Mouse (Mus musculus) embryonic facial prominence, embryonic 14.5 days (tissue): ENCODE data around the gene Sox5. TPM values are rescaled to one million over a fixed set of nuclear protein-coding genes. Genes with fewer than 3 reads are reported as not detected.
"Not testable (repeated sequence)": the region's sequence is repeated elsewhere in the genome, so short reads cannot be mapped to it uniquely, and the experiment has no call there.

ENCODE experiments used
- ATAC-seq: fragments of 200-750 bp; cut with Nextera tagmentation; 2 replicates; pipeline ENCODE4 v1.8.0; 2017; ENCODE audit warnings: low read depth, moderate number of reproducible peaks, moderate TSS enrichment
- DNase-seq: peaks from one replicate; pipeline ENCODE4 v3.0.0-alpha.2; 2015; ENCODE audit warnings: low spot score
- H3K27ac ChIP-seq: fragments of 300-500 bp; sonication (generic); replicated peaks from 2 replicates; pipeline ENCODE4 v1.5.1; 2014; ENCODE audit warnings: low read depth, mild to moderate bottlenecking, low read length, moderate library complexity
- H3K27me3 ChIP-seq: fragments of 300-500 bp; sonication (generic); replicated peaks from 2 replicates; pipeline ENCODE4 v1.6.1; 2014; ENCODE audit warnings: low read length; ENCODE audit not compliant: control insufficient read depth, insufficient read depth
- H3K36me3 ChIP-seq: fragments of 300-500 bp; sonication (generic); 2 replicates; pipeline ENCODE4 v1.6.1; 2014; ENCODE audit warnings: low read length, mixed read lengths; ENCODE audit not compliant: control insufficient read depth, insufficient read depth
- H3K4me1 ChIP-seq: fragments of 300-500 bp; sonication (generic); 2 replicates; pipeline ENCODE4 v1.6.1; 2014; ENCODE audit warnings: antibody characterized with exemption, low read length; ENCODE audit not compliant: control insufficient read depth, insufficient read depth
- H3K4me2 ChIP-seq: fragments of 300-500 bp; sonication (generic); 2 replicates; pipeline ENCODE4 v1.6.1; 2014; ENCODE audit warnings: low read depth, mild to moderate bottlenecking, low read length, moderate library complexity, mixed read lengths
- H3K4me3 ChIP-seq: fragments of 300-500 bp; sonication (generic); 2 replicates; pipeline ENCODE4 v1.5.1; 2014; ENCODE audit warnings: low read depth, mild to moderate bottlenecking, low read length
- H3K9ac ChIP-seq: fragments of 300-500 bp; sonication (generic); 2 replicates; pipeline ENCODE4 v1.6.1; 2014; ENCODE audit warnings: low read depth, mild to moderate bottlenecking, low read length, moderate library complexity, mixed read lengths
- H3K9me3 ChIP-seq: fragments of 300-500 bp; sonication (generic); 2 replicates; pipeline ENCODE4 v1.6.1; 2016; ENCODE audit warnings: low read length; ENCODE audit not compliant: control insufficient read depth
- WGBS: fragments of 180-500 bp; shearing (Covaris S2); extraction: QIAGEN DNeasy Blood & Tissue Kit; methylation state at CpG from one replicate; pipeline ENCODE4 v1.1.7; 2014; 5-methylcytosine and 5-hydroxymethylcytosine counted together
- polyA plus RNA-seq: library from polyadenylated mRNA; unstranded; fragments of >200 nt; fragmentation: Nextera tagmentation; extraction: Ambion mirVana; gene quantifications from 2 replicates; pipeline ENCODE4 v1.2.1, GENCODE M21; 2014

Gene Sox5
- polyA plus RNA-seq, 1 experiment from 2014 or later: 10.8 TPM

- Histone ChIP-seq H3K4me3 (no peak overlapping the region), H3K4me2 (no peak overlapping the region), H3K36me3 (0 out of 2 replicates have a peak, but pooled peaks cover 3% of the 10 kb centered on the region), H3K9ac (no peak overlapping the region), H3K27me3 (no peaks in the 10 kb centered on the region), H3K9me3 (peaks cover 13% of the 10 kb centered on the region), H3K4me1 (no peaks in the 10 kb centered on the region), H3K27ac (no peak overlapping the region)
- ATAC-seq (no peak), DNase-seq (no peak)
- 86% methylated on average over 4 of the region's 4 CpGs for WGBS
Measured at GRCm38 (mm10) chr6:144291526-144291925, 490.3 kb downstream of the Sox5 start.

DNA sequence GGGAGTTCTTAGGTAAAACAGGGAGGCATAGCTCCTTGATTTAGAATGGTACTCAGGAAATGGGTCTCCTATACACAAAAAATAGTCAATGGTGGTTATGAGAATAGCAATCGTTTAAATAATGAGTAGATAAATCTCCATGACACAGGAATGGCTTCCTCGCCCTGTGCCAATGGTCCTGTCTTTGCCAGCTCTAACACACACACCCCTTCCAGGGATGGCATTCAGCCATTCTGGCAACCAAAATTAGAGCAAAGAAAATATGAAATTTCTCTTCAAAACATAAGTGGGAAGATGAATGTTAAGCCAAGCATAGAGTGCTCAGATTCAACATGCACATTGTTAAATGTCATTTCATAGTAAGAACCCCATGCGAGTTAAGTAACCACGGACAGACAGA is 495.7 kb downstream of the Sox5 start:
- H3K27me3 ChIP-seq: no peaks in the 10 kb centered on the region
- no peak overlapping the region for H3K4me2 ChIP-seq
- H3K4me1 ChIP-seq: no peaks in the 10 kb centered on the region
- ATAC-seq: no peak
- H3K9me3 ChIP-seq: no peaks in the 10 kb centered on the region
- no peak overlapping the region for H3K4me3 ChIP-seq
- no peak for DNase-seq
- 89% methylated on average over 4 of the region's 4 CpGs for WGBS
- H3K9ac ChIP-seq: no peak overlapping the region
- no peaks in the 10 kb centered on the region for H3K36me3 ChIP-seq
- no peak overlapping the region for H3K27ac ChIP-seq

- H3K36me3 ChIP-seq: no peaks in the 10 kb centered on the region
- DNase-seq (no peak), ATAC-seq (no peak)
- no peaks in the 10 kb centered on the region for H3K27me3 ChIP-seq
- H3K4me3 ChIP-seq: no peak overlapping the region
- H3K27ac ChIP-seq: no peak overlapping the region
- no peak overlapping the region for H3K9ac ChIP-seq
- WGBS: 73% methylated on average over 7 of the region's 8 CpGs
- H3K9me3 ChIP-seq: no peaks in the 10 kb centered on the region
- H3K4me2 ChIP-seq: no peak overlapping the region
- H3K4me1 ChIP-seq: peaks cover 3% of the 10 kb centered on the region; the same call in 1 of the 2 replicates
Measured at GRCm38 (mm10) chr6:144283191-144283590, 498.6 kb downstream of the Sox5 start.

GRCm38 (mm10) chr6:144282756-144283155 is 499.0 kb downstream of the Sox5 start:
- peaks cover 3% of the 10 kb centered on the region; the same call in 1 of the 2 replicates for H3K4me1 ChIP-seq

GRCm38 (mm10) chr6:144281661-144282060 is 500.1 kb downstream of the Sox5 start:
- Histone ChIP-seq H3K27ac (no peak overlapping the region), H3K9me3 (no peaks in the 10 kb centered on the region), H3K4me2 (no peak overlapping the region), H3K36me3 (no peaks in the 10 kb centered on the region), H3K27me3 (no peaks in the 10 kb centered on the region), H3K4me3 (no peak overlapping the region), H3K9ac (no peak overlapping the region), H3K4me1 (peaks cover 3% of the 10 kb centered on the region; the same call in 1 of the 2 replicates)
- no peak for DNase-seq
- ATAC-seq: no peak
- 97% methylated on average over 3 of the region's 3 CpGs for WGBS

More at GRCm38 (mm10) chr6:144282756-144283155, 499.0 kb downstream of the Sox5 start:
- Histone ChIP-seq H3K27me3 (no peaks in the 10 kb centered on the region), H3K4me3 (no peak overlapping the region), H3K36me3 (no peaks in the 10 kb centered on the region), H3K9me3 (no peaks in the 10 kb centered on the region), H3K27ac (no peak overlapping the region), H3K4me2 (no peak overlapping the region), H3K9ac (no peak overlapping the region)
- DNase-seq (no peak), ATAC-seq (no peak)
- 78% methylated on average over 12 of the region's 12 CpGs for WGBS

- H3K4me3 ChIP-seq: no peak overlapping the region
- no peaks in the 10 kb centered on the region for H3K9me3 ChIP-seq
- no peak overlapping the region for H3K4me2 ChIP-seq
- H3K27me3 ChIP-seq: no peaks in the 10 kb centered on the region
- H3K4me1 ChIP-seq: peaks cover 3% of the 10 kb centered on the region; the same call in 1 of the 2 replicates
- no peak overlapping the region for H3K27ac ChIP-seq
- no peak overlapping the region for H3K9ac ChIP-seq
- H3K36me3 ChIP-seq: no peaks in the 10 kb centered on the region
- DNase-seq: peak; percentile 34
- ATAC-seq: no peak
- WGBS: 37% methylated on average over 13 of the region's 13 CpGs
Measured at GRCm38 (mm10) chr6:144278505-144279053, 503.2 kb downstream of the Sox5 start.

- not testable (repeated sequence) for H3K4me3 ChIP-seq, H3K27ac ChIP-seq, H3K27me3 ChIP-seq, H3K36me3 ChIP-seq, H3K4me1 ChIP-seq, H3K9ac ChIP-seq, DNase-seq, H3K4me2 ChIP-seq, ATAC-seq, H3K9me3 ChIP-seq
- WGBS: 36% methylated on average over 4 of the region's 4 CpGs
Measured at GRCm38 (mm10) chr6:144273425-144273824, 508.4 kb downstream of the Sox5 start.

- 82% methylated on average over 2 of the region's 2 CpGs for WGBS
- Histone ChIP-seq H3K9ac (no peak overlapping the region), H3K27me3 (0 out of 2 replicates have a peak, but pooled peaks cover 3% of the 10 kb centered on the region), H3K36me3 (no peaks in the 10 kb centered on the region), H3K4me3 (no peak overlapping the region), H3K27ac (no peak overlapping the region), H3K9me3 (no peaks in the 10 kb centered on the region), H3K4me2 (no peak overlapping the region), H3K4me1 (no peaks in the 10 kb centered on the region)
- DNase-seq: no peak
- no peak for ATAC-seq
Measured at GRCm38 (mm10) chr6:144271326-144271725, 510.5 kb downstream of the Sox5 start.

- H3K27ac ChIP-seq: no peak overlapping the region
- ATAC-seq: no peak
- H3K27me3 ChIP-seq: 0 out of 2 replicates have a peak, but pooled peaks cover 3% of the 10 kb centered on the region
- no peak overlapping the region for H3K4me3 ChIP-seq
- no peak overlapping the region for H3K9ac ChIP-seq
- WGBS: 74% methylated on average over 3 of the region's 3 CpGs
- no peaks in the 10 kb centered on the region for H3K4me1 ChIP-seq
- DNase-seq: no peak
- no peaks in the 10 kb centered on the region for H3K9me3 ChIP-seq
- H3K4me2 ChIP-seq: no peak overlapping the region
- no peaks in the 10 kb centered on the region for H3K36me3 ChIP-seq
Measured at GRCm38 (mm10) chr6:144270306-144270705, 511.5 kb downstream of the Sox5 start.
